Mouse (Mus musculus): ENCODE measurements at regions not wholly inside any gene's neighbourhood (a gene's known extent, or its start where the extent isn't known, plus 50 kb on each side); places are given as distances from the start of the nearest gene placed in this dataset.

DNA sequence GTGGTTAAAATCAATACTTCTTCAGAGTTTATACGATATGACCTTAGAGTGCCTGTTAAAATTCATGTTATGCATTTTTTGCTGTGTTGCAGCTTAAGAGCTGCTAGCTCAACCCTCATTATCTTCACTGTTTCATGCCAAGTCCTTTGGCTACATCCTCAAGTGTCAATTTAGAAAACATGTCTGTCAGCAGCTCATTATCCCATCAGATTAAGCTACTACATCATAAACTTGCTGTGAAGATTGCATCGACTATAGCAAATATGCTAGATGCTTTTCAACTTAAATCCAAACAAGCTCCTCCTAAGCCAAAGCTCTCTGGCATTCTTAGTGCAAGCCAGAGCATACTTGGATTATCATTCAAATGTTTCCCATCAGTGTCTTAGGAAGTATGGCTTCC lies 811.1 kb downstream of the Rfpl4b start:
- Histone ChIP-seq H3K36me3 (replicated peaks in 1 of 2; ENCODE audit: control insufficient read depth in 1 of 2, insufficient read depth in 1 of 2, low read length in 1 of 2) (no peaks in the 10 kb centered on the region), H3K4me3 (replicated peaks in 1 of 3; ENCODE audit: low read depth in 2 of 3, low read length in 2 of 3, poor library complexity in 1 of 3) (no peak overlapping the region), H3K9ac (ENCODE audit: insufficient read depth, low read depth) (no peak overlapping the region), H3K4me2 (ENCODE audit: insufficient read depth, low read depth, poor library complexity, severe bottlenecking) (no peak overlapping the region), H3K4me1 (ENCODE audit: control insufficient read depth in 1 of 2, insufficient read depth in 2 of 2) (no peaks in the 10 kb centered on the region), H3K27ac (ENCODE audit: insufficient read depth, low read depth) (no peak overlapping the region), H3K9me3 (replicated peaks; ENCODE audit: low read length) (no peaks in the 10 kb centered on the region), H3K79me2 (replicated peaks; ENCODE audit: control insufficient read depth, extremely low read depth, insufficient read depth, poor library complexity, severe bottlenecking) (no peaks in the 10 kb centered on the region), H3K27me3 (replicated peaks) (no peaks in the 10 kb centered on the region)
- TF ChIP-seq POLR2AphosphoS2 (IDR thresholded peaks at IDR 0.05; ENCODE audit: low read depth, low read length) (no peak), HCFC1 (IDR thresholded peaks at IDR 0.05; ENCODE audit: low read depth, low read length) (no peak), BHLHE40 (IDR thresholded peaks at IDR 0.05; ENCODE audit: low read depth, low read length) (no peak), RCOR1 (conservative IDR thresholded peaks at IDR 0.05; ENCODE audit: low read depth, low read length) (no peak), KAT2A (IDR thresholded peaks at IDR 0.05; ENCODE audit: insufficient replicate concordance, low read length) (no peak), ZKSCAN1 (IDR thresholded peaks at IDR 0.05; ENCODE audit: borderline replicate concordance, low read depth, low read length) (no peak)
- in situ Hi-C loops (cut with MboI; ENCODE audit: low pct_ligation_motif_present, low pct_unique_long_range_greater_than_20kb, low sequenced_read_pairs) (no loop called here), dilution Hi-C loops (cut with MboI; ENCODE audit: extremely low pct_ligation_motif_present, extremely low pct_unique_long_range_greater_than_20kb, low sequenced_read_pairs) (no loop called here)
- no peak for DNase-seq (ENCODE audit: extremely low read depth)

DNA sequence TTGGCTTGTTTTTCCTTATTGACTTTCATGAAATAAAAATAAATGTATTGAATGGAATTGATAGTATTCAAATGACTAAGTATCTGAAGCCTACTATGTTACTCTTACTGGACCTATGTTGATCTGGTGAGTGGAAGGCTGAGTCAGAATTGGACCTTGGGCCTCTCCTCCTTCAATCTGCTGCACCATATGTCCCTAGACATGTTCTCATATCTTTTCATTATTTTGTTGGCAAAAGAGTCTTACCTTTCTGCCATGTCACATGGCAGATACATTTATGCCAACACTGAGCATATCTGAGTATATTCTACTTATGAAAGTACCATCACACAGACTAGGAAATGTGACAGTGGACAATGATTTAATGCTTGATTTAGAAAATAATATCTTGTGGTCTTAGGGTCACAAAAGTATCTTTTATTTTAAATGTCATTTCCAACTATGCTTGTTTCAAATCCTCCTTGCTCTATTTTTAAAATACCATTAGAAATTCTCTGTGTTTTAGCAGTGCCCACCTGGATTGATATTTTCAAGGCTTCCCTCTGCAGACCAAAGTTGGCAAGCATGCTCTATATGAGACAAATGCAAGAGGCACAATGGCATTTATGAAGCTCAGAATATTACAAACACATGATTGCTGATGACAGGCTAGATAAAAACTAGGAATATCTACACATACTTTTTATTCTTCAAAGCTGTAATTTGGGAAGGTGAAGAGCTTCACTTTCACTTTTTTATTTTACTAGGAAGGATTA lies 825.7 kb downstream of the Rfpl4b start:
- no peak overlapping the region for H3K4me2 ChIP-seq (ENCODE audit: insufficient read depth, low read depth, poor library complexity, severe bottlenecking)
- no peak for DNase-seq (ENCODE audit: extremely low read depth)
- H3K4me1 ChIP-seq (ENCODE audit: control insufficient read depth in 1 of 2, insufficient read depth in 2 of 2): no peaks in the 10 kb centered on the region
- dilution Hi-C loops (cut with MboI; ENCODE audit: extremely low pct_ligation_motif_present, extremely low pct_unique_long_range_greater_than_20kb, low sequenced_read_pairs) (no loop called here), in situ Hi-C loops (cut with MboI; ENCODE audit: low pct_ligation_motif_present, low pct_unique_long_range_greater_than_20kb, low sequenced_read_pairs) (no loop called here)
- TF ChIP-seq MAZ (IDR thresholded peaks at IDR 0.05; ENCODE audit: low read depth, low read length) (no peak), EP300 (IDR thresholded peaks at IDR 0.05; ENCODE audit: low read length) (no peak), TCF12 (IDR thresholded peaks at IDR 0.05; ENCODE audit: low read depth, low read length) (no peak), E2F4 (IDR thresholded peaks at IDR 0.05; ENCODE audit: insufficient replicate concordance, low read depth, low read length) (no peak), MEF2A (IDR thresholded peaks at IDR 0.05; ENCODE audit: borderline replicate concordance, low read depth, low read length) (no peak), KAT2A (IDR thresholded peaks at IDR 0.05; ENCODE audit: insufficient replicate concordance, low read length) (no peak), RCOR1 (conservative IDR thresholded peaks at IDR 0.05; ENCODE audit: low read depth, low read length) (no peak), ZMIZ1 (IDR thresholded peaks at IDR 0.05; ENCODE audit: low read depth, low read length) (no peak), MAX (IDR thresholded peaks at IDR 0.05; ENCODE audit: low read length) (no peak), ETS1 (conservative IDR thresholded peaks at IDR 0.05; ENCODE audit: low read depth, low read length) (no peak), IRF4 (IDR thresholded peaks at IDR 0.05; ENCODE audit: low read depth, low read length) (no peak), ZNF384 (IDR thresholded peaks at IDR 0.05; ENCODE audit: low read depth, low read length) (no peak), CHD2 (IDR thresholded peaks at IDR 0.05; ENCODE audit: low read length) (no peak), USF2 (conservative IDR thresholded peaks at IDR 0.05; ENCODE audit: low read depth, low read length) (no peak)
- H3K4me3 ChIP-seq (replicated peaks in 1 of 3; ENCODE audit: low read depth in 2 of 3, low read length in 2 of 3, poor library complexity in 1 of 3): no peak overlapping the region
- H3K9ac ChIP-seq (ENCODE audit: insufficient read depth, low read depth): no peak overlapping the region
- no peaks in the 10 kb centered on the region for H3K9me3 ChIP-seq (replicated peaks; ENCODE audit: low read length)
- no peaks in the 10 kb centered on the region for H3K36me3 ChIP-seq (replicated peaks in 1 of 2; ENCODE audit: control insufficient read depth in 1 of 2, insufficient read depth in 1 of 2, low read length in 1 of 2)
- no peaks in the 10 kb centered on the region for H3K79me2 ChIP-seq (replicated peaks; ENCODE audit: control insufficient read depth, extremely low read depth, insufficient read depth, poor library complexity, severe bottlenecking)
- no peaks in the 10 kb centered on the region for H3K27me3 ChIP-seq (replicated peaks)
- no peak overlapping the region for H3K27ac ChIP-seq (ENCODE audit: insufficient read depth, low read depth)

Data from CH12.LX (cell line).